Mouse (Mus musculus) layer of hippocampus, adult 18-20 months (tissue): ENCODE results near the gene Dbn1. TPM values are rescaled to one million over a fixed set of nuclear protein-coding genes. Genes with fewer than 3 reads are reported as not detected.

Experiments used
- DNase-seq, 2 experiments: peaks; one replicate each; pipeline ENCODE4 v3.0.0; 2022; ENCODE audit warnings: low spot score in 2 of 2
- total RNA-seq, 2 experiments: library from RNA; stranded (reverse); gene quantifications; 2 replicates each; pipeline ENCODE4 v1.2.3; 2021

The Dbn1 gene
- total RNA-seq, 2 experiments from 2014 or later: 359 to 362 TPM

- DNase-seq: no peak
These were observed 23.0 kb upstream of the Dbn1 start for GRCm38 (mm10) chr13:55510668-55511491.

GRCm38 (mm10) chr13:55510332-55510667 is 22.4 kb upstream of the Dbn1 start:
- DNase-seq: no peak

DNA sequence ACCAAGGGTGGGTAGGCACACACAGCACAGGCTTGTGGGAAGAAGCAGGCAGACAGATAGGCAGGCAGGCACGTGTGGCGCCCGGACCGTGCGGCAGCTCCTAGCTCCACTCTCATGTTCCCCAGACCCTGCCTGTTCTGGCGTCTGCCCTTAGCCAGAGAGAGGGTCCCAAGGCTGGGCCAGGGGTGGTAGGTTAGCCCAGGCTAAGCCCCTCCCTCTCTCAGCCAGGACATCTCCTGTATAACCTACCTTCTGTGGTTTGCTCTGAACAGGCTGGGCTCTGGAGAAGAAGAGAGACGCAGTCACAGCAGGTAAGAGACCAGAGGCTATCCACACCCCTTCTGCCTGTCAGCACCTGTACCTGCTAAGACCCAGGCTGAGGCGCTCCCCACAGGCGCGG is 20.6 kb upstream of the Dbn1 start:
- DNase-seq: no peak

- DNase-seq: no peak
These were observed 20.0 kb upstream of the Dbn1 start for GRCm38 (mm10) chr13:55507877-55508276.

DNA sequence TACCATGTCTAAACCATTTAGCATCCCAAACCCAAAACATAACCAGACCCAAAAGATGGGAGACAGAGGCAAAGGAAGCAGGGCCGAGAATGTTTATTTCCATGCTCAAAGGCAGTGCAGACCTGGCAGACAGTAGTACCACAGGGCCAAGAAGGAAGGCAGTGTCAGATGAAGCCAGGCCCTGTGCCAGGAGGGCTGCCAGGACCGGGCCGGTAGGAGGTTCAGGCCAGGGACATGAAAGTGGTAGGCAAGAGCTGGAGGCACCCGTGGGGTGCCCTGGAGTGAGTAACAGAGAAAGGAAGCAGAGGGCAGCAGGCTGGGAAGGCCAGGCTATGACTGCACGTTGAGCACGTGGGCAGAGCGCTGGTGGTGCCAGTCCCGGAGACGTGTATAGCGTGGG is 18.8 kb upstream of the Dbn1 start:
- DNase-seq: no peak

- no peak for DNase-seq
These were observed 17.9 kb upstream of the Dbn1 start for GRCm38 (mm10) chr13:55505810-55506209.

DNA sequence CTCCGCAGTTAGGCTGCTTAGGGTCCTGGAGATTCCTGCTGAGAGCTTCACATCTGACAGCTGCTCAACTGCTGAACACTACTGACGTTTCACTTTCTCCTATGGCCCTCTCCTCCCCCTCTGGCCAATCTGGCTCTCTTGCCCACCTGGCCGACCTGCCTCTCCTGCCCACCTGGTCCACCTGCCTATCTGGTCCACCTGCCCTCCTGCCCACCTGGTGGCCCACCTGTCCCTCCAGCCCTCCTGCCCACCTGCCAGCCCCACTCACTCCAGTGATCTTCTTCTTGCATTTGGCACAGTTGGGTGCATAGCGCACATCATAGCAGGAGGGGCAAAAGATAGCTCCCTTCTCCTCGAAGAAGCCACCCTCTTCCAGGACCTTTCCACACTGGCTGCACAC is 16.5 kb upstream of the Dbn1 start:
- no peak for DNase-seq

GRCm38 (mm10) chr13:55502405-55502804 is 14.5 kb upstream of the Dbn1 start:
- DNase-seq: no peak

GRCm38 (mm10) chr13:55500575-55500974 is 12.7 kb upstream of the Dbn1 start:
- DNase-seq: no peak

DNA sequence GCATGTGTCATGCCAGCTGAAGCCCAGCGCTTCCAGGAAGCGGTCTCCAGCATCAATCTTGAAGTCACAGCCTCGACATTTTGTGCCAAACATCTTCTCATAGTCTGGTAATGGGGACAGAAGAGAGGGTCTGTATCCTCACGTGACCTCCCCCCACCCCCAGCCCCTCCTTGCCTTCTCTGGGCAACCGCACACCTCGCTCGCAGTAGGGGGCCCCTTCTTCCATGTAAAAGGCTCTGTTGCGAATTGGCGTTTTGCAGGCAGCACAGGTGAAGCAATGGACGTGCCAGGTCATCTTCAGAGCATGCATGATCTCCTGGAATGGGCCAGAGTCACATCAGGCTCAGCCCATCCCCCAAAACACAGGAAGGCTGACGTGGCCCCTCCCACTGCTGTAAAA is 11.0 kb upstream of the Dbn1 start:
- no peak for DNase-seq

GRCm38 (mm10) chr13:55496661-55497060 is 8.8 kb upstream of the Dbn1 start:
- no peak for DNase-seq

DNA sequence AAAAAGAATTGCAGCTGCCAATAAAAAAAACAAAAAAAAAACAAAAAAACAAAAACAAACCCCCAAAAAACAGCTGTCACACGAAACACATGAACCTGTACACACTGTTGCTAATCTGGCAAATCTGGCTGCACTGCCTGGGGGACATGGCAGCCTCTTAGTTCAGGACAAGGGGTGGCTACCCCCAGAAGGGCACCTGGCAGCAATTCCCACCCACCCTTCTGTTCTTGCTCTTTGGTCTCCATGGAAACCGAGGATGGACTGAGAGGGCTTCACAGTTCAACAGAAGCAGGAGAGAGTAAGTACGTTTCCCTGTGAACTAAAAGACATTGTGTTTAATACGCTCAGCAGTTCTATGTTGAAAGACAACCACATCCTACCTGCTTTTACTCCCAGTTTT is 7.8 kb upstream of the Dbn1 start:
- DNase-seq: no peak

- DNase-seq: peak in 1 of 2 experiments; percentile 77
These were observed 7.1 kb upstream of the Dbn1 start for GRCm38 (mm10) chr13:55494883-55495621.

DNA sequence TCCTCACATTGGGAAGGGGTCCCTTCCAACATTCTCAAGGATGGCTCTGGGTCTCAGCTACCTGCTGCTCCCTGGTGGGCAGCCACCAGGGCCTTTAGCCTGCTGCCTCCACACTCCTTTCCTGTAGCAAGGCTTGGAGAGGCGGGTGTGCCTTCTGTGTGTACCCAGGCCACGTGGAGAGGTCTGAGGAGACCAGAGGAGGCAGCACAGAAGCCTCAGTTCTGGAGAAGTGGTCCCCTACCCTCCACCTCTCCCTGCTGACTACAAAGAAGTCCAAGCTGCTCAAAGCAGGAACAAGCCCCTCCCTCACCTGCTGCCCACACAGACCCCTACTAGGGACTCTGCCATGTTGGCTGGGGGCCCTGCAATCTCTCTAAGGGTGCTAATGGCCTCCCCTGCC is 6.3 kb upstream of the Dbn1 start:
- DNase-seq: no peak

GRCm38 (mm10) chr13:55486916-55487577 is 864 bp downstream of the Dbn1 start:
- no peak for DNase-seq

DNA sequence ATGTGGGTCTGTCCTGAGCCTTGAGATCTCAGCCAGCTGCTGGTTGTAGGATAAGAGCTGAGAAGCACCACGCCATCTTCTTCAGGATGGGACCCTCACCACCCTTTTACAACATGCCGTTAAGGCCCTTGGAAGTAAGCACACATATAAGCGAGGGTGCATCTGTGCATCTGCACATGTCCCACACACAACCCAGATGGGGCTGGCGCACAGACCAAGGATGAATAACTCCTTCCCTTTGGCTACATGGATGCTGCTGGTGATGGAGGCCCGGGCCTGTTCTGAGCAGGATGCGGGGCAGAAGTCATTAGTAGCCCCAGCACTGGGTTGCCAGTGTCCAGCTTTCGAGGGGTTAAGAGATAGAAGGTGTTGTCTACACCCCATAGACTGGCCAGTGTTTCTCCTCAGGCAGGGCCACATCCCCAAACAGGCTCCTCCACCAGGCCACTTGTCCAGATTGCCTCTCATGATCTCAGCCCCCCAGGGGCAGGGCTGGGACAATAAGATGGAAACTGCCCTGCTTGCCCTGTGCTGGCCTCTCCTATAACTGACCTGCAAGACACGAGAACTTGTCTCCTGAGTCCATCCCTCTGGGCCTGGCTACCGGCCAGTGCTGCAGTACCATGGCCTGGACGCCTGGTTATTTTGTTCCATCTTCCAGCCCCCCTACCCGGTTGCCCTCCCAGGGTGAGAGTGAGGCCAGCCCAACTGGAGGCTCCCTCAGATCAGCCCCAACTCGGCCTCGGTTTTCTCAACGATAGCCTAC is 1.7 kb downstream of the Dbn1 start:
- DNase-seq: no peak

GRCm38 (mm10) chr13:55484520-55485088 is 3.3 kb downstream of the Dbn1 start:
- no peak for DNase-seq

DNA sequence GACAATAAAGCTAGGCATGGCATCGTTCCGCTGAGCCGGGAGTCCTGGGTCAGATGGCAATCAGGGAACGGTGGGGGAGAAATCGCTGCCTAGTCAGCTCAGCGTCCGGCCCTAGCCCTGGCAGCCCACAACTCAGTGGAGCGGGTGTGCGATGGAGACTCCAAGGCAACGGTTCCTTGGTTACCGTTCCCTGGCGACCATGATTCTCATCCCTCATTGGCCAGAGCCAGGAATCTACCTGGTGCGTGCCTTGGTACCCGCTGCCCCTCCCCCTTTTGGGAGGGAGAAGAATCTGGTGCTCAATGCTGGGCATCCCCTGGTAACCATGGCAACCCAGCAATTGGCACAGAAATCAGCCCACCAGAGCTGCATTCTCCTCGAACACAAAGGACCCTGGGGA is 4.3 kb downstream of the Dbn1 start:
- peak; percentile 94 to 96 for DNase-seq

- no peak for DNase-seq
These were observed 4.8 kb downstream of the Dbn1 start for GRCm38 (mm10) chr13:55483071-55483470.

DNA sequence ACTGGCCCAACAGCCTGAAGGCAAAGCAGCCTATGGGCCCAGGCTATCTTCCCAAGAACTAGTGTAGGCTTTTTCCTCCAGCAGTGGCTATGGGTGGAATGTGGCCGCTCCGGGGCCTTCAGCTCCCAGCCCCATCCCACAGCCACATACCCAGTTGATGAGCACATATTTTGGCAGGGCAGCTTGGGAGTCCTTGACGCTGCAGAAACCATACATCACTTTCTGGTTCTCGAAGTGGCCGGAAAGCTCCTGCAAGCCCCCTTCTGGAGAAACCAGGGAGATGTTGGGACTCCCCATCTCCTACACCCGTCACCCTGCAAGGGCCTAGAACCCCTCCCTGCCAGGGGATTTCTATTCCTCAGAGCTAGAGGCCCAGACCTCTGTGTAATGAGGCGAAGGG is 5.4 kb downstream of the Dbn1 start:
- DNase-seq: no peak

GRCm38 (mm10) chr13:55479929-55480328 is 8.0 kb downstream of the Dbn1 start:
- no peak for DNase-seq
